Mouse (Mus musculus) gastrocnemius, adult 8-10 months (tissue): Measurements from ENCODE around the gene Ephb3. TPM values are rescaled to one million over a fixed set of nuclear protein-coding genes. Genes with fewer than 3 reads are reported as not detected.
"Not testable (repeated sequence)": the region's sequence is repeated elsewhere in the genome, so short reads cannot be mapped to it uniquely, and the experiment has no call there.

Experiments
- DNase-seq, 2 experiments: peaks; one replicate each; pipeline ENCODE4 v3.0.0; 2022; ENCODE audit warnings: low spot score in 2 of 2
- total RNA-seq, 4 experiments: library from RNA; stranded (reverse); gene quantifications; 2 replicates each; pipeline ENCODE4 v1.2.4; 2022

Gene Ephb3
- under 1 TPM; 0.39 to 0.79 (median 0.71) TPM for total RNA-seq

DNA sequence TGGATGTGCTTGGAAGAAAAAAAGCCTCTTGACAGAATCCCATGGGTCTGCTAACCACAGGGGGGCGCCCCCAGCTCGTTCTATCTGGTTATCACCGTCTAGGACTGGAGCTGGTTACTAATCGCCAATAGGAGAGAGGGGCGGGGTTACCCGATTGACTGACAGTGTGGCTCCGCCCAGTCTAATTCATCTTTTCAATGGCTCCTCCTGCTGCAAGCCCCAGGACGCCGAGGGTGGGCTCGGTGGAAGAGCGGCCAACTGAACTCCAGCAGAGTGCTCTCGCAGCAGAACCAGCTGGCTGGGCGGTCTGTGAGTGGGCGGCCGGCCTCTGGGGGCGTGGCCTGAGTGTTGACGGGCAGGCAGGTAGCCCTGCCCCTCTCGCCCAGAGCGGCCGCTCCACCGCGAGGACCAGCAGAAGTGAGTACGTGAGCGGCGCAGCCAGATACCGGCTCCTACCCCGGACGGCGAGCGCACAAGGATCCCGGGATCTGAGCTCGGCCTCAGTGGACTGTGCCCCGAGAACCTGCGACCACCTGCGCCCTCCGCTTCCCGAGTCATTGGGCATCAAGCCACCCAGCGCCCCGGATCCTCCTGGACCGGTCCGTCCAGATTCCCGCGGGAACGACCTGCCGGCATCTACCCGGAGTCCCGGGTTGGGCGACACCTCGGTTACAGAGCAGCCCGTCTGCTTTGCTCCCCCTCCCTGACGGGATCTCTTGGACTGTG is at the start of gene Ephb3:
Gene Ephb3 (plus strand): TSS at position 389 of the 726 bp plus-strand sequence.
- peak; percentile 97 to 98 for DNase-seq

DNA sequence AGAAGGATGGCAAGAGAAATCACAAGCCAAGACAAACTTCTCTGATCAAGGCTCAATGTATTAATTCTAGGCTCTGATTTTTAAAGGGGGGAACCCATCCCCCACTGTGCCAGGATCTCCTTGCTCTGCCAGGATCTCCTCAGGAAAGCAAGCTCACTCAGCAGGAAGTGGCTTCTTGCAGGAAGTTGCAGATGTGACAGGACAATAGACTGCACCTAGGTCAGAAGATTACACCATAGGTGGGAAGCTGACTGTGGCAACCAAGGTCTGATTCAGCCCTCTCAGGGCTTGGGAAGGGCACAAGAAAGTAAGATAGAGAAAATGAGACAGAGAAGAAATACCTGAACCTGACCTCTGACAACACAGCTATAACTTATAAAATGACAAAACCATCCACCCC is 48.3 kb upstream of the Ephb3 start:
- not testable (repeated sequence) for DNase-seq

DNA sequence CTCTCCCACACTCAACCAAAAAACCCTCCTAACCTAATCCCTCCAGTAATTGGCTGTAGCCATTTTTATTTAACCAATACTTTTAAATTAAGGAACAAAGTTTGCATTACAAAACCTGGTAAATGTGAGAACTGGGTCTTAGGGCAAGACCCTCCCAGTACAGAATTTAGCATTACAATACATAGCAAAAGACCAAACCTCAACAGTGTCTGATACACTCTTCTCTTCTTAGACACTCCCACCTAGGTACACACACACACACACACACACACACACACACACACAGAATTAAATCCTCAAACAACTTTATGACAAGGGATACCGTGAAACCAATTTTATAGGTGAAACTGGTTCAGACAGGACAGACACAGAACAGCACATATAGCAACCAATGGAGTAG is 45.3 kb upstream of the Ephb3 start:
- DNase-seq: not testable (repeated sequence)

DNA sequence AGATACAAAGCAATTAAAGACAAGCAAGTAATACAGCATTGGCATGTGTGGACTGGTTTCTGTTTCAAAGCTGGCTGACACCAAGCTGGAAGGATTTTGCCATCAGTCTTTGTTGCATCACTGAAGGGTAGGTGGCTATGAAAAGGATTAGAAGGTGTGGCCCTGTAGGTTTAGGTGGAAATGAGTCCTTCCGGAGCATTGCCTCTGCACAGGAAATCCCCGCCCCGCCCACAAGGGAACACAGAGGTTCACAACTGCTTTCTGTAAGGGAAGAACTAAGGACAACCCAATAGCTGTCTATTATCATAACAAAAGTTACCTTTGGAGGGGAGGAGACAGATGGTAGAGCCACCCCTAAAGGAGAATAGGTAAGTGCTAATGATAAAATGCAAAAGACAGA is 41.1 kb upstream of the Ephb3 start:
- not testable (repeated sequence) for DNase-seq

DNA sequence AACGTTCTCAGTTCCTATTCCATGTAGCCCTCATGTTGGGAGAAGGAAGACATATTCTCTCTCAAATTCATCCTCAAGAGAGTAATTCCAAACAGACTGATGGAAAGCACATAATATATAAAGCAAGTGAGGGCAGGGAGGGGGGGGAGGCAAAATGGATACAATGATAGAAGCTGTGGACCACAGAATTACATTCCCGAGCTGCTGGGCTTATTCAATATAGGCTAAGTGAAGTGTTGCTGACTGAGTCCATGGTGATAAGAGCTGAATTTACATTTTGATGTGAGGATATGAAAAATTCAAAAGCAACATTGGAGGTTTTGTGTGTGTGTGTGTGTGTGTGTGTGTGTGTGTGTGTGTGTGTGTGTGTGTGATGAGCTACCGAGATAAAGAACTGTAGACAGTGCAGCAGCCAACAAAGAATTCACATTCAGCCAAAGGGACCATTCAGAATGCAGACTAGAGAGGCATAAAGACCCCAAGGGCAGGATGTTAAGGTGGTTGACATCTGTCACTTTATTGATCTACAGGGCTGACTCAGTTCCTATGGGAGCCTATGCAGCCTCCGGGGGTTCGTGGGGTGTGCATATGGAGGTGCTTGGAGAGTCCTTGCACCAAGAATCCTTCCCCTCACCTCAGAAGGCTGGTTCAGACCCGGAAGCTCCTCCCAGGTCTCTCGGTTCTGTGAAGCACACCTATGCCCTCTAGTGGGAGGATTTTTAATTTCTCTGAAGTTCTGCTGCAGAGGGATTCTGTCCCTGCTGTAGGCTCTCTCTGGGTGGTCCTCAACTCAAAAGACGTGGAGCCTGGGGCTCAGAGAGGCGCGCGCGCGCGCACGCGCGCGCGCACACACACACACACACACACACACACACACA is 39.0 kb upstream of the Ephb3 start:
- DNase-seq: not testable (repeated sequence)

DNA sequence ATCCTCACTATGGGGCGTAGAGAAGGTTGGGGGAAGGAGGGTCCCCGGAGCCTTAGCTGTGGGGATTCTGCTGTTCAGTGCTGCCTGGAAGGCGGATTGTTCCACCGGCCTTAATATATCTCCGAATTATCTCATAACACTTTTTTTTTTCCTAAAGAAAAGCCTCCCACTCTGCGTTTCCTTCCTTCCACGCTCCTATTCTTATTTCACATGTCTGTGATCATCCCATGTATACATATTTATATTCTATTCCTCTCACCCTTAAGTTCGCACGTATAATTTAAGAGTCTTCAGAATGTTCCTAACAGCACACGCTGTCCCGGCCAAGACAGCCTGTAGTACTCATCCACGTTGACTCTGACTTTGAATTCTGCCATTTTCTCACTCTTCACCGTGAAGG is 35.8 kb upstream of the Ephb3 start:
- no peak for DNase-seq

DNA sequence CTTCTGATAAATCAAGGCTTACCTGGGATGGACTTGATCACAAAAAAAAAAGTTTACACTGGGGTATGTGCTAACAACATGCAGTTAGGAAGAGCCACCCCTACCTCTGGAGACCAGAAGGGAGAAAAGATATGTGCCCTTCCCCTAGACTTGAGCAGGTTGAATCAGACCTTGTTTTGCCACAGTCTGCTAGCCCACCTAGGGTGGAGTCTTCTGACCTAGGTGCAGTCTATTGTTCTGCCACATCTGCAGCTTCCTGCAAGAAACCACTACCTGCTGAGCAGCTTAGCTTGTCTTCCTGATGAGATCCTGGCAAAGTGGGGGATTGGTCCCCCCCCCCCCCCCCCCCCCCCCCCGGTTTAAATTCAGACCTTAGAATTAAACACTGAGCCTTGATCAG is 29.3 kb upstream of the Ephb3 start:
- no peak for DNase-seq

DNA sequence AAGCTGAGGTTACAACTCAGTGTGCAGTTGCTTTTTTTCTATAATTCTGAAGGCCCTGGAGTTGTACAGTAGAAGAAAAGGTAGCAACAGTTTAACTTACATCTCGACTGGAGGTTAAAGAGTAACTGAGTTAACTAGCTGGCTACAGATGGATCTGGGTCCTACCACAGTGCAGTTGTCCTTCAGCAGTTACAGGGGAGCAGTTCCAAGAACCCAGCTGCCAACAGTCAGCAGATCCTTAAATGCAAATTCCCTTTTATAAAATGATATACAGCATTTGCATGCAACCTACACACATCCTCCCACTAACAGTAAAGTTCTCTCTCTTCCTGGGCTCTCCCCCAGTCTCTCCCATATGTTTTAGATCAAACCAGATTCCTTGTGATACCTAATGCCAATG is 22.4 kb upstream of the Ephb3 start:
- DNase-seq: no peak

DNA sequence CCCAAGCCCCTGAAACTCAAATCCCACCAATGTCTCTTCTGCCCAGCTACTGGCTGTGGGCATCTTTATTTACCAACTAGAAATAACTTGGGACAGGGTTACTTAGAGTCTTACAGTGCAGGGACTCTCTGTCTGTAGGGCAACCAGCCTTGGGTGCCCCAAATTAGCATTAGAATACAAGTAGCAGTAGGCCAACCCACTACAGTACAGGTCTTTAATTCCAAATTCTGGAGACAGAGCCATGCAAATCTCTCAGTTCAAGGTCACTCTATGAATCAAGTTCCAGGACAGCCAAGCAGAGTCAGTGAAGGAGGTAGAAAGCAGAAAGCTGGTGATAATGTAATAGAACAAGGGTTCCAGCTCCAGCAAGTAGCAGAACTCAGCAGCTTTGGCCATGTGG is 19.9 kb upstream of the Ephb3 start:
- no peak for DNase-seq

DNA sequence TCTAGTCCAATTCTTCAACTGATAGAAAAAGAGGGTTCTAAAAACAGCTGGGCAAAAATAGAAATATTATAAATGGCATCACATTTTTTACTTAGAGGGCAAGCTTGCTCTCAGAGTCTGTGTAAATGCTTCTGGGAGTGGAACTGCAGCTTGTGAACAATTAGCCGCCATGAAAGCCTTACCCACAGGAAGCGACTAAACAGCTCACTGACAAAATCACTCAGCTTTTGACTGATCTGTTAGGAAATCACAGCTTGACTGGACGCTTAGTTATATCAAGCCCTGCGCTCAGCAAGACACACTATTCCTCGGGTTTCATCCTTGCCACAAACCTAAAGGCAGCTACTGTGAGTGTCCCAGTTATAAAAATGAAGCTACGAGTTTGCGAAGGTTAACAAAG is 17.0 kb upstream of the Ephb3 start:
- DNase-seq: no peak

DNA sequence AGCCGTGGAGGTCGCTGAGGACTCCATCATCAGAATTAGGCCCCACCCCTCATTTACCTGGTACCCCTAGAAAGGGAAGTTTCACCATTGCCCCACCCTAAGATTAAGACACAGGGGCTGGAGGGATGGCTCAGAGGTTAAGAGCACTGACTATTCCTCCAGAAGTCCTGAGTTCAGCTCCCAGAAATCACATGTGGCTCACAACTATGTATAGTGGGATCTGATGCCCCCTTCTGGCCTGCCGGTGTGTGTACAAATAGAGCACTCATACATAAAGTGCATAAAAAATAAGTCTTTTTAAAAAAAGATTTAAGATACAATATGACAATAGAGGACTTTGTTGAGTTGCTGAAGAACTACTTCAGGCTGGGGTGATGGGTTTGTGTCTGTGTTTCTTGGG is 16.2 kb upstream of the Ephb3 start:
- DNase-seq: no peak

DNA sequence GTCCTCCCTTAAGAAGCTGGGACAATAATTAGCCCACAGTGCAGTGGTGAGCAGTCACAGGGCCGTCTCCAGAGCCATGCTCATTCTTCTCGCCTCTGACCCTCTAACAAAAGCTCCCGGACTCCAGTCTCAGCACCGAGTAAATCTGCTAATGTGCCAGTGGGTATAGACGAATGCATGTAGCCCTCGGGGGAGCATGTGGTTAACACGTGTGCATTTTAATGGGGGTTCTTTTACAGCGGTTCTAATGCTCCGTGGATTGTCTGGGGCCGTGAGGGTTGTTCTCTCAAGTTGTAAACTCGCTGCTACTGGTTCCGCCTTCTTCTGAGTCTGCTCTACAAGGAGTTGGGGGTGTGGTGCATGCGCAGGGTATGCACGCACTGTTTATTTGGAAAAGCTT is 13.0 kb upstream of the Ephb3 start:
- DNase-seq: no peak

DNA sequence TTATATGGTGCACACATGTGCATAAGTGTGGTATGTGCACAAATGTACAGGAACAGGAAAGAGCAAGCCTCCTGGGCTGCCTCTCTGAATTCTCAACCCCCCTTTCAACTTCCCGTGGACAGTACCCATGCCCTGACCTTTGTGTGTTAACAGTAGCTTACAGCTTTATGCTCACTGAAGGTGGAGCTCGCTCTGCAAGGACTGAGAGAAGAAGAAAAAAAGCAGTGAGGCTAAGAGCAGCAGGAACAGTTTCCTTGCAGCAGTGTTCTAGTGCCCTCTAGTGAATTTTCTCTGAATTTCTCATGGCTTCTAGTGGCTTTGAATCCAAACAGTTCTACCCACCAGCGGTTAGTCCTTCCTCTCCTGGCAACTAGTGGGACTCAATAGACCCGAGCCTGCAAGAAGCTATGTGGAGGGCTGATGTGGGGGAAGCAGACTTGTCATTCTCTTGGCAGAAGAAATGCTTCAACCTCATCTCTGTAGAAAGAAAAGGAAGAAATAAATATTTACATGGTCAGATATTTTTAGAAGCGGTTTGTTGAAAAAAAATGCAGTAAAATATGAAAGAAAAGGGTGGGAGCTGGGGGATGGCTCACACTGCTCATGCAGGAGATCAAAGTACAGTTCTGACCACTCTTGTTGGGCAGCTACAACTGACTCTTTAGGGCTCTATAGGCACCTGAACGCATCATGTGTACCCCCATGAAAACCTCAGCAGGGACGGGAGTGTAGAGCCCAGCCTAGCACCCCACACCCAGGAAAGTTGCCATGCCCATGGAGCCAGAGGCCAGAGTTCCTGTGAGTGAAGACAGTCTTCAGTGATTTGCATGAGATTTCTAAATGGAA is 11.8 kb upstream of the Ephb3 start:
- no peak for DNase-seq

DNA sequence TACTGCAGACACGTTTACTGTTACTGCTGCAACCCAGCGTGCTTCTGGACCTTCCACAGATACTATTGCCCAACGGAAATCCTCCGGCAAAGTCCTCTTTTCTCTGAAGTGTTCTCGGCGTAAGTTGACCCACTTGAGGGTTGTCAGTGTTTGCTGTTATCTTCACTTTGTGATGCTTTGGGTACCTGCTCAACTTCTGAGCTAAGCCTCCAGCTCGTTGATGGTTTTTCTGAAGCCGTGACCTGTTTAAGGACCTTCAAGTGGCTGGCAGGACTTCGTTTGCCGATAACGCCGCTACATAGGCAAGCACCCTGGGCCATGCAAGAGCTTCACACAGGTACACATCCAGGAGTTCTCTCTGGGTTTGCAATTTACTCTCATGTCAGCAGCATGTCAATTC is 10.4 kb upstream of the Ephb3 start:
- DNase-seq: no peak

DNA sequence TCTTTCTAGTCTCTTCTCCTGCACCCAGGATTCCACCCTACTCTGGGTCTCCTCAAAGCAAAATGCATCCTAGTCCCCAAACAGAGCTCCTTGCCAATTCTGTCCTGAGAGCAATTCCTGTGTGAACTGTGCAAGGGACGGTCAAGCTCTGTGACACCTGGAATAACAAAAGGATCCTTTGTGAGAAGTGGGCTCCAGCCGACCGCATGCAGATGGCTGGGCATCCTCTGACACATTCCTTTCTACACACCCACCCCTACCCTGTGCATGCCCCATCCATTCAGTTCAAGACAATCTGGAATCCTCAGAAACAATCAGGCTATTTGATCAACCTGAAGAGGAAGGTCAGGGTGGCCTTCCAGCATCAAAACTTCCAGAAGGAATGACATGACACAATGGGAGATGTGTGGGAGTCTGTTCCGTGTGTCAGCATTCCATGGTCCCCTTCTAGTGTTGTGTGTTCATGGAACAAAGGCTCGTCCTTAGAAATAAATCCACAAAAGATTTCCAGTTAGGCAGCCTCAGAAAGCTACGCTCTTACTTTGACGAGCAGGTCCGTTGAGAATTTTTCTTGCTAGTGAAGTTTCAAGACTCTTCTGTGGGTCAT is 9.2 kb upstream of the Ephb3 start:
- DNase-seq: no peak

DNA sequence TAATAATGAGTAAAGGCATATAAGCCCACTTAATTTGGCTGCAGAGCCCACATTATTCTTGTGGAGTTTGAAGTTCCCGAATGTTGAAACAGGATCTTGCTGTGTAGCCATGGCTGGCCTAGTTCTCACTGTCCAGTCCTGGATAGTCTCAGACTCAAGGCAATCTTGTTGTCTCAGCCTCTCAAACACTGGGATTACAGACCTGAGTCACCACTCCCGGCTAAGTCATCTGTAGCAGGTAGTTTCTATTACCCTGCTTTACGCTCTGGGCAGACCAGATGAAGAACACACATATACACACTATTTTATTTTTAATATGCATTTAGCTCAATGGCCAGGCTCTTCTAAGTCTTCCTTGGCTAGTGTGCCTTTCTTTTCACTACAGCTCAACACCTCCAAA is 8.0 kb upstream of the Ephb3 start:
- DNase-seq: no peak

DNA sequence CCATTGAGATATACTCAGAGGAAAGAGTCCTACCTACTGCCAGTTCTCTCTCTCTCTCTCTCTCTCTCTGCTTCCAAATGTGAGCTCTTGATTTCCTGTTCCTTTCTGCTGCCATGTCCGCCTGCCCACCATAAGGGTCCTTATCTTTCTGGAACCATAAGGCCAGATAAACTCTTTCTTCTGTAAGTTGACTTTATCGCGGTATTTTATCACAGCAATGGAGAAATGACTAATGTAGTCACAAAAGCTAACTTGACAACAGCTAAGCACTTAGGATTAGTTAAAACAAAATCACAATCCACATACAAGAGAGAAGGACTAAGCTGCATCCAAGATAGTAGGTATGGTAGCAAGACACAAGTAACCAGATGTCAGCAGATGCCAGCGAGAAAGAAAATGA is 7.0 kb upstream of the Ephb3 start:
- DNase-seq: no peak

DNA sequence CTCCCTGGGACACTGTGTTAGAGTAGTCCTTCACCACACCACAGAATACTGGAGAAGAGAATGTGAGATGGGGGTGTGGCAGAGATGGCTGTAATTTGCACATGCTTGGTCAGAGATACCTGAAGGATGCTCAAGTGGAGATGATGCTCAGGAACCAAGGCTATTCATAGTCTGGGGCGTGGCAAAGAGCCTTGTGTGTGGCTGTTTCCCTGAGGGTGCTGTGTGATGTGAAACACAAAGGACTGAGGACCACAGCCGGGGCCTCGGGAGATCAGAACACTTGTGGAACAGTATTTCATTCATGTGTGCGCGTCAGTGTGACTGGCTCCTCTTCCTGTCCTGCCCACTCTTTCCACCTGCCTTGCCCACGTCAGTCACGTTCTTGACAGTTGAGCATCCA is 6.5 kb upstream of the Ephb3 start:
- no peak for DNase-seq

DNA sequence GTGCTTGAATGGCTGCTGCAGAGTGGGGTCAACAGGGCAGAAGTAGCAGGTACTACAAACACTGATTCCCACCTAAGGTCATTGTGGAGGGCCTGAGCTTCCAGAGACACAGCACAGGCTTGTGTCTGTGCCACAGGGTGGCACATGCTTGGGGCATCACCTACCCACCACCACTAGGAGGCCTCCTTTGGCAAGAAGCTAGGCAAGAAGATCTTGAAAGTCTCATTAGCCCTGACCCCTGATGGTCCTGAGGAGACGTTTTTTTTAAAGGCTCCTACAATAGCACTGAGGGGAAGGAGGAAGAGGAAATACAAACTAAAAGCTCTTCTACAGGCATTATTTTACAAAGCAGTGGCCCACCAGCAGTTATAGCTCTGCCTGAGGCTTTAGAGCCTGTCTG is 6.0 kb upstream of the Ephb3 start:
- DNase-seq: no peak

DNA sequence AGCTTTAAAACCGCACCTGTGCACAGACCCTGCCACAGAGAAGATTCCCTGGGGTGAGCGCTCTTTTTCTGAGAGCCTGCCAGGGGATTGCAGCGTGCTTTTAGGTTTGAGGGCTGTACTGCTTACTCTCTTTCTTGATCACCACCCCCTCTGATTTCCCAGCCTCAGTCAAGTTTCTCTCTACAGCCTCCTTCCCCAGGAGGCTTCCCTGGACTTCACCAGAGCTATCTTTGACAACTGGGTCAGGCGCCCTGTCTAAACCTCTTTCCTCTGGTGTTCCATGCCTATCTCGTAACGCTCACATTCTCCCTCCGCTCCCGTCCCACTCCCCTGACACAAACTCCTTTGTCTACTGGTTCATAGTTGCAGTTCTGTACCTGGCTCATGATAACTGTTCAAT is 5.1 kb upstream of the Ephb3 start:
- DNase-seq: no peak

DNA sequence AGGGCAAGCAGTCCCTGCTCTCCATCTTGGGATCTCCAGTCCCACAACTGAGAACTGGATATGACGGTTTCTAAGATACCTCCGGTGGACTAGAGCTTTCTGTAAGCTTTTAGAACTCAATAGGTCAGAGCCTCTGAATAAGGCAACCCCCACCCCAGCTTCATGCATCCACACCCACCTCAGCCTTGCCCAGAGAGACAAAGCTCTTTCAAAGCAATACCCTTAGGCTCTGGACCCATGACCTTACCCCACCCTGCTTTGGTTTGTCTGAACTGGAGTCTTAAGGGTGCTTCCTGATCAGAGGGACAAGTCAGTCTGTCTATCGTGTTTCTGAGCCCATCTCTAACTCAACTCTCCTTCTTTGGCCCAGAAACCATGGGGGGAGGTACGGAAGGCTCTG is 1.8 kb upstream of the Ephb3 start:
- DNase-seq: no peak
